Mouse (Mus musculus): Measurements from ENCODE around the gene Plscr5.

The Plscr5 gene

GRCm38 (mm10) chr9:92226127-92226655 lies 33.5 kb downstream of the Plscr5 start:
- in situ Hi-C loops (cut with MboI, MseI): loop anchor here (5.0 kb wide), 2 partner anchors 161 to 311 kb away; no protein-coding TSS in a partner anchor

DNA sequence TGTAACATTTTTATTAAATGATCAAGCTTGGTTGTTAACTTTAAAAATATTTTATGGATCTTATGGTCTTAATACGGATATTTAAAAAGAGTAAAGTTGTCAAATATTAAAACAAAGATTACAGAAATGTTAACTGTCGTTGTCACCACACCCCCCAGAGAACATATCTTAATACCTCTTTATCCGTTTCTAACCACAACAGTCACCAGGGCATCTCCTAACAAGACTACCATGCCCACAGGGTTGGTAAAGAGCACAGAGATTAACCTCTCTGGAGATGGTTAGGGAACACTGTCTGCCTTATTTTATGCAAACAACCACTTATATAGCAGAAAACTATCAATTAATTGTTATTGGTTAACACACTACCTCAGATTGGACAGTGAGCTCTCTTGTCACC lies 34.1 kb downstream of the Plscr5 start:
- in situ Hi-C loops (cut with MboI, MseI): loop anchor here (5.0 kb wide), 2 partner anchors 161 to 311 kb away; no protein-coding TSS in a partner anchor

DNA sequence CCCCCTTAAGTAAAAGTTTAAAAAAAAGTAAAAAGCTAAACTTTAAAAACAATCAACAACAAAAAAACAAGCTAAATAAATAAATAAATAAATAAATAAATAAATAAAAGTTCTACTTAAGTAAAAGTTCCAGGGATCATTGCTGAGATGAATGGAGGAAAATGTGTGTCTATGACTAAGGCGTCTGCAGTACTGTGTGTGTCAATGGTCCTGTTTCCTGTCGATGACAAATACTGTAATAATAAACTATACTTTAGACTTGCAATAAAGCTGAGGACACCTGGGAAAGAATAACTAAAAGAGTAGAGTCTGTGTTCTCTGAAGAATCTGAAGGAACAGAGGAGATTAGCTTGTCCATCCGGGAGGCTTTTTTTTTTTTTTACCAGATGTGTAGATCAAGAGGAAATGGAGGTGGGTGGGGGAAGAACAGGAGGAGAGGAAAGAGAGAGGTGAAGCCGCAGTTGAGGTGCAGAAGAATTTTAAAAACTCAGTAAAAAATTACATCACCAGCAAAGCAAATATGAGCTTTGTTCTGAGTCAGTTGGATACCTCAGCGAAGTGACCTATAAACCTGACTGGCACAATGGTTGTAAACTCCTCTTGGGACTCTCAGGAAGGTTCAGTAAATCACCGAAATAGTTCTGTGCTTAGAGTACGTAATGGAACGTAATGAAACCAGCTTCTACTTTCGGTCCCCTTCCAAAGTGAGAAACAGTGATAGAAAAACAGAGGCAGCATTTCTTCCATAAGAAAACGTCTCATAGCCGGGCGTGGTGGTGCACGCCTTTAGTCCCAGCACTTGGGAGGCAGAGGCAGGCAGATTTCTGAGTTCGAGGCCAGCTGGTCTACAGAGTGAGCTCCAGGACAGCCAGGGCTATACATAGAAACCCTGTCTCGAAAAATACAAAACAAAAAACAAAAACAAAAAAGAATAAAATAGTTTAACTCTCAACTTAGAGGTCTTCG lies 36.4 kb downstream of the Plscr5 start:
- in situ Hi-C loops (cut with MboI, MseI): loop anchor here (5.0 kb wide), 2 partner anchors 158 to 308 kb away; no protein-coding TSS in a partner anchor

- in situ Hi-C loops (cut with MboI, MseI): loop anchor here (5.0 kb wide), 2 partner anchors 157 to 307 kb away; no protein-coding TSS in a partner anchor
Observed at GRCm38 (mm10) chr9:92229833-92230205, 37.1 kb downstream of the Plscr5 start.

- in situ Hi-C loops (cut with MboI, MseI): no loop called here
Observed at GRCm38 (mm10) chr9:92234901-92235458, 42.2 kb downstream of the Plscr5 start.

GRCm38 (mm10) chr9:92248773-92249446 lies 56.2 kb downstream of the Plscr5 start:
- in situ Hi-C loops (cut with MboI, MseI): no loop called here

GRCm38 (mm10) chr9:92249447-92249852 lies 56.7 kb downstream of the Plscr5 start, which contains the start of gene Plscr1:
Gene Plscr1 (plus strand): TSS chr9:92249750.
- in situ Hi-C loops (cut with MboI, MseI): no loop called here

GRCm38 (mm10) chr9:92249987-92250772 lies 57.4 kb downstream of the Plscr5 start:
- in situ Hi-C loops (cut with MboI, MseI): loop anchor here (25.0 kb wide), 1 partner anchor 1988 kb away; the partner anchor contains the start of gene Tbc1d2b

DNA sequence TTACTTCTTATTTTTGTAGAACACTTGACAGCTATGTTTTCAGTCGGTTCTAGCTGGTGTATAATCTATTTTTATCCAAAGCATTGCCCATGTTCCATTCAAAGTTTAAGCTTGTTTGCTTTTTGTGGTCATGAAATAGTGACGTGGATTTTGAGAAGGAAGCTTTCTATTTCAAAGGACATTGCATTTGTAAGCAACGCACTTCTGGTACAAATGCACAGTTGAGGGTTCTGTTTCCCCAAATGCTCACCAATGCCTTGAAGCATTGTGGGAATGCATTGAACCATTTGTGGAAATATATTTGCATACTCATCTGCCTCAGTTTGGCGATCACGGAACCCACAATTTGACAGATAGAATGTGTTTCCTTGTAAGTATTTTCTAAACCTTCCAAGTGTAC lies 60.0 kb downstream of the Plscr5 start:
- in situ Hi-C loops (cut with MboI, MseI): loop anchor here (25.0 kb wide), 1 partner anchor 1990 kb away; the partner anchor contains the start of gene Tbc1d2b

- in situ Hi-C loops (cut with MboI, MseI): loop anchor here (25.0 kb wide), 1 partner anchor 1991 kb away; the partner anchor contains the start of gene Tbc1d2b
Observed at GRCm38 (mm10) chr9:92253585-92254321, 61.0 kb downstream of the Plscr5 start.
